Mouse (Mus musculus): Measurements from ENCODE around the gene Akap4.

Gene Akap4

GRCm38 (mm10) chrX:7067219-7067618 is at the start of gene Akap4:
Gene Akap4, plus strand, starts transcription at chrX:7067519.
- no peak for ATAC-seq (ENCODE audit: low TSS enrichment)

DNA sequence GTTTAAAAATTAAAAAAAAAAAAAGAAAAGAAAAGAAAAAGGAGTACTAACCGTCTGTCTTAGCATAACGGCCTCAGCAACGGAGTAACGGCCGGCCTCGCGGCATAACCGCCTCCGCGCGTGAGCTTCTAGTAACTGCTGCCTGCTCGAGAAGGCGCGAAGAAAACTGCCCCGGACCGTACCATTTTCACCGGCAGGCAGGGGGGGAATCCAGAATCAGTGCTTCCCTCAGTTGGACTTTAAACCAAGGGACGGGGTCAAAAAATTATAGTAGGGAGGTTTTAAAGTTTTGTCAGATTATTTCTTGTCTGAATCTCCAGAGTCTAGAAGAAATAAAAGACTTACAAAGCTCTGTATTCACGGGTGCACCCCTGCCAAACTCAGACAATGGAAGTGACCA is 25.8 kb upstream of the Akap4 start, which contains the start of gene Ccnb3:
Gene Ccnb3 (minus strand): TSS at position 101 of the 400 bp plus-strand sequence.
- ATAC-seq (ENCODE audit: low TSS enrichment), result no peak

DNA sequence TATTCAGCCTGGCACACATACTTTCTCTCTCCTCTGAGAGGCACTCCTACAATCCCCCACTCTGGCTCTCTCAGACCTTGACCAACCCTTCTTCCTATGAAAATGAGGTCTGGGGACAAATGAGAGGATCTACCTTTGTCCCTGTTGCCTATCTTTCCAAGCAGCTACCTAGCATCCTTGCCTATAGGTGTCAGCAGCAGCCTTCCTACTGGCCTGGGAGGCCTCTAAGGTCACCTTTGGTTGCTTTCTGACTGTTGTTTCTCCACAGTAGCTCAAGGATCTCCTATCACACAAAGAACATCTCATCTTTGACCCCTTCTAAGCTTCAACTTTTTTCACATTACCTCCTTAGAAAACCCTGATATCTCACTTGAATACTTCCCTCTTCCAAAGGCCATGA is 10.3 kb upstream of the Akap4 start:
- ATAC-seq (ENCODE audit: low TSS enrichment), result no peak

DNA sequence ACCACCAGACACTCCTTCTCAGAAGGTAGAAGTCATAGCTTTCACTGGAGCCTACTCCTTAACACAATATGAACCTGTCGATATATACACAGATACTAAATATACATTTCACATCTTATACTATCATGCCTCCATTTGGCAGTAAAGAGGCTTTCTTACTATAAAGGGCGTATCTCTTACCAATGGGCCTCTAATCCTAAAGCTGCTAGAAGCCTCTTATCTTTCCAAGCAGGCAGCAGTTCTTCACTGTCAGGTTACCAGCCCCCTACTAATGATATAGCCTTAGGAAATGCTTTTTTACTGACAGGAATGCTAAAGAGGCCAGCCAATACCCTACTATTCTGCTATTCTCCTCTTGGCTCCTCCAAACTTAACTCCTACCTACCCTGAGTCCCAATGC is 9.7 kb upstream of the Akap4 start:
- ATAC-seq (ENCODE audit: low TSS enrichment), result no peak

GRCm38 (mm10) chrX:7064109-7064508 is 3.2 kb upstream of the Akap4 start:
- no peak for ATAC-seq (ENCODE audit: low TSS enrichment)

DNA sequence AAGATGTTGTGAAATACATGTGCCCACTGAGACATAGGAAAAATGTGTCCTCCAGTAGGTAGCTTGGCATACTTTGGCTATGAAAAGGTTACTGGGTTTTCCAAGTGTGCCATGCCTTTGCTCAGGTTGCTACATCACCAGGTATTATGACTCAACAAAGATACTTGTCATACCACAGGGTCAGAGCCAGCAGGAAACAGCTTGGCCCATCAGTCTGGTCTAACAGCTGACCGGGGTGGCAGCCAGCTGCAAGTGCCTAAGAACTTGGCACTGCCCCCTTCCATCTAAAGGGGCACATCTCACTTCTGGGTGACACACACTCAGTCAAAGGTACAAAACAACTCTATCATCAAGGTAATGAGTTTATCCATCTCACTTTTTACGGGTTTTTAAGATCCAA is 683 bp downstream of the Akap4 start:
- no peak for ATAC-seq (ENCODE audit: low TSS enrichment)

GRCm38 (mm10) chrX:7079820-7080429 is 12.6 kb downstream of the Akap4 start:
- ATAC-seq (ENCODE audit: low TSS enrichment), result no peak

DNA sequence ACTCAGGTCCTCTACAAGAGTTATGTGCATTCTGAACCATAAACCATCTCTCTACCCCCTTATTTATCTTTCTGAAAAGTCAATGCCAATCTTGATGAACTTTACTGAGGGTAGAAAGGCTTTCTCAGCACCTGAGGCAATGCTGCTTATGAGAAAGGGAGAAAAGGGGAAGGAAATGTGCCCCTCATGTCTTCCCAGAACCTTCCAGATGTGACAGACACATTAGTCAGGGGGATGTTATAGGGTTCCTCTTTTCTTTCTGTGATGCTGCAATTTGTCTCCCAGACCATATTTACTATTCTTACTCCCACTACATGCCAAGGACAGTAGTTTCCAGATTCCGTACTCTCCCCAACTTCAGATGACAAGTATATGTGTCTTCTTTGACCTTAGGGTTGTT is 18.6 kb downstream of the Akap4 start:
- ATAC-seq (ENCODE audit: low TSS enrichment), result no peak

- ATAC-seq (ENCODE audit: low TSS enrichment), result no peak
Measured at GRCm38 (mm10) chrX:7090323-7090722, 23.0 kb downstream of the Akap4 start.

- no peak for ATAC-seq (ENCODE audit: low TSS enrichment)
Measured at GRCm38 (mm10) chrX:7102280-7102679, 35.0 kb downstream of the Akap4 start.

DNA sequence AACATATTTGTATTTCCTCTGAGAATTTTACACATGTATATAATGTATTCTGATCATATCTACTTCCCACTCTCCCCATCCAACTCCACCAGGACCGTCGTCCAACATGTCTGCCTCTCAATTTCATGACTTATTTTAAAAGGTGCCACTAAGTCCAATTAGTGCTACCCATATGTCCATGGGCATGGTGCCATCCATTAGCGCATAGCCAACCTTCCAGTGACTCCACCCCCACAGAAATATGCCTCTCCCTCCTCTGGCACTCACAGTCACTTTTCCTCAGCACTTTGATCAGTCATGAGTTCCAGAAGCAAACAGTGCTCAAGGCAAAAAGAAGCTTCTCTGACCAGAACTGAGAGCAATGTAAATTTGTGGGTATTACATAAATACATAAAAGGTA is 47.6 kb downstream of the Akap4 start:
- no peak for ATAC-seq (ENCODE audit: low TSS enrichment)

DNA sequence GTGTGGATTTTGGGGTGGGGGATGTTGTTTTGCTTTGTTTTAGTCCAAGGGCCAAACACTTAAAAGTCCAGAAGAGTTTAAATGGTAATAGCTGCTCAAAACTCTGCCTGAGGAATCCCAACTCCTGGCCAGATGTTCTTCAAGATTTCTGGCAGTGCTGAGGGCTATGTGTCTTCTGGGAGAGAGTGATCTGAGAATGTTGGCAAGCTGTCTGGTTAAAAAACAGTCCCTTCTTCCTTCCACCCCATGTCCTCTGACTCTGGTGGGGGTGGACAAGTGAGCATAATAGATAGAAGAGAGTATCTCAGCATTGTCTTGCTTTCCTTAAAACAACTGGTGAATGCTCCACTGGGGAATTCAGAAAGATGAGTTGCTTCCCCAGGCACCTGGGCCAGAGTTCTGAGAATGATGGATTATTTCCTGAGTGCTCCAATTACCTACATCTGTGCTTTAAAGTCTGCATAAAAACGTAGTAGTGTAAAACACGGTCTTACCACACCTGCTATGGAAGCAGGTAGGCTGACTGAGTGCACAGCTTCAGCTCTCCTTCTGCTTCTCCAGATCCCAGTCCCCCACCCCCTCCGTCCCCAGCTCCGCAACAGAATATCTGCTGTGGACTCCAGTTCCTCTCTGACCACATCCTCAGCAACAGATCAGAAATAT is 54.4 kb downstream of the Akap4 start:
- no peak for ATAC-seq (ENCODE audit: low TSS enrichment)

All from frontal cortex, adult (tissue).